Mouse (Mus musculus) stomach, embryonic 16.5 days (tissue): ENCODE measurements around the gene Eml3. TPM values are rescaled to one million over a fixed set of nuclear protein-coding genes. Genes with fewer than 3 reads are reported as not detected.
"Not testable (repeated sequence)": the region's sequence is repeated elsewhere in the genome, so short reads cannot be mapped to it uniquely, and the experiment has no call there.

Source experiments
- ATAC-seq: fragments of 200-750 bp; cut with Nextera tagmentation; 2 replicates; pipeline ENCODE4 v1.8.0; 2017; ENCODE audit warnings: moderate number of reproducible peaks, moderate TSS enrichment; ENCODE audit not compliant: insufficient read depth, low FRiP score
- H3K27ac ChIP-seq: fragments of 300-500 bp; sonication (generic); 2 replicates; pipeline ENCODE4 v1.5.1; 2014; ENCODE audit warnings: low read length
- H3K27me3 ChIP-seq: fragments of 300-500 bp; sonication (generic); 2 replicates; pipeline ENCODE4 v1.6.1; 2014; ENCODE audit warnings: low read length, control low read depth, mixed read lengths; ENCODE audit not compliant: control insufficient read depth, insufficient read depth
- H3K36me3 ChIP-seq: fragments of 300-500 bp; sonication (generic); 2 replicates; pipeline ENCODE4 v1.6.1; 2014; ENCODE audit warnings: low read length; ENCODE audit not compliant: control insufficient read depth, insufficient read depth
- H3K4me1 ChIP-seq: fragments of 300-500 bp; sonication (generic); 2 replicates; pipeline ENCODE4 v1.6.1; 2014; ENCODE audit warnings: low read length, control low read depth, mixed read lengths; ENCODE audit not compliant: control insufficient read depth, insufficient read depth
- H3K4me2 ChIP-seq: fragments of 300-500 bp; sonication (generic); 2 replicates; pipeline ENCODE4 v1.6.1; 2014; ENCODE audit warnings: low read depth, low read length, mixed read lengths
- H3K4me3 ChIP-seq: fragments of 300-500 bp; sonication (generic); replicated peaks from 2 replicates; pipeline ENCODE4 v1.5.1; 2014; ENCODE audit warnings: mild to moderate bottlenecking, low read length
- H3K9ac ChIP-seq: fragments of 300-500 bp; sonication (generic); 2 replicates; pipeline ENCODE4 v1.6.1; 2014; ENCODE audit warnings: low read length
- H3K9me3 ChIP-seq: fragments of 300-500 bp; sonication (generic); replicated peaks from 2 replicates; pipeline ENCODE4 v1.6.1; 2016; ENCODE audit warnings: low read length, control low read depth; ENCODE audit not compliant: control insufficient read depth
- WGBS: fragments of 180-500 bp; shearing (Covaris S2); extraction: QIAGEN DNeasy Blood & Tissue Kit; methylation state at CpG from one replicate; pipeline ENCODE4 v1.1.7; 2014; 5-methylcytosine and 5-hydroxymethylcytosine counted together
- polyA plus RNA-seq: library from polyadenylated mRNA; unstranded; fragments of >200 nt; fragmentation: Nextera tagmentation; extraction: Ambion mirVana; gene quantifications from 2 replicates; pipeline ENCODE4 v1.2.1, GENCODE M21; 2015

Gene Eml3
- polyA plus RNA-seq, 1 experiment from 2014 or later = 28.5 TPM

GRCm38 (mm10) chr19:8892829-8893766 lies 36.3 kb upstream of the Eml3 start, which contains the start of gene Ints5:
Gene Ints5, plus strand, starts transcription at chr19:8893005.
- 2% methylated on average over 54 of the region's 54 CpGs for WGBS

GRCm38 (mm10) chr19:8895397-8895960 lies 33.9 kb upstream of the Eml3 start:
- no peaks in the 10 kb centered on the region for H3K9me3 ChIP-seq
- no peak for ATAC-seq
- H3K27me3 ChIP-seq = no peaks in the 10 kb centered on the region
- no peak overlapping the region for H3K9ac ChIP-seq
- H3K4me3 ChIP-seq = no peak overlapping the region
- peaks cover 20% of the 10 kb centered on the region for H3K4me1 ChIP-seq
- H3K4me2 ChIP-seq = no peak overlapping the region
- 92% methylated on average over 9 of the region's 9 CpGs for whole genome bisulfite sequencing
- 0 out of 2 replicates have a peak, but pooled peaks cover 6% of the 10 kb centered on the region for H3K36me3 ChIP-seq
- no peak overlapping the region for H3K27ac ChIP-seq

More at GRCm38 (mm10) chr19:8892829-8893766, 36.3 kb upstream of the Eml3 start, which contains the start of gene Ints5:
- peaks cover 19% of the 10 kb centered on the region for H3K4me1 ChIP-seq
- H3K9me3 ChIP-seq = no peaks in the 10 kb centered on the region
- H3K36me3 ChIP-seq = 0 out of 2 replicates have a peak, but pooled peaks cover 6% of the 10 kb centered on the region
- H3K9ac ChIP-seq = peak within 1 kb of the TSS; percentile 98
- H3K4me2 ChIP-seq = peak within 1 kb of the TSS; percentile 81
- H3K4me3 ChIP-seq = peak within 1 kb of the TSS; percentile 92
- ATAC-seq = peak; percentile 38
- H3K27me3 ChIP-seq = no peaks in the 10 kb centered on the region
- H3K27ac ChIP-seq = peak within 1 kb of the TSS; percentile 90

GRCm38 (mm10) chr19:8896231-8896630 lies 33.1 kb upstream of the Eml3 start:
- Histone ChIP-seq H3K9ac (0 out of 2 replicates have a peak overlapping the region, but pooled peaks have one; percentile 7), H3K4me1 (peaks cover 20% of the 10 kb centered on the region)
- H3K36me3 ChIP-seq, ATAC-seq, H3K4me2 ChIP-seq, H3K4me3 ChIP-seq, H3K27me3 ChIP-seq, H3K27ac ChIP-seq, H3K9me3 ChIP-seq: not testable (repeated sequence)
- WGBS = 84% methylated on average over 5 of the region's 5 CpGs

GRCm38 (mm10) chr19:8897211-8897864 lies 32.0 kb upstream of the Eml3 start:
- H3K4me1 ChIP-seq = peaks cover 20% of the 10 kb centered on the region
- H3K36me3 ChIP-seq, H3K27me3 ChIP-seq, H3K9me3 ChIP-seq: not testable (repeated sequence)
- 19% methylated on average over 21 of the region's 21 CpGs for WGBS
- peak overlapping the region; percentile 62 for H3K4me2 ChIP-seq
- H3K9ac ChIP-seq = peak overlapping the region; percentile 70
- peak overlapping the region; percentile 94 for H3K27ac ChIP-seq
- ATAC-seq = peak; percentile 40; the same call in 1 of the 2 replicates
- peak overlapping the region; percentile 77 for H3K4me3 ChIP-seq

- H3K27ac ChIP-seq = peak within 1 kb of the TSS; percentile 94
- peak within 1 kb of the TSS; percentile 96 for H3K9ac ChIP-seq
- peak within 1 kb of the TSS; percentile 77 for H3K4me3 ChIP-seq
- H3K36me3 ChIP-seq = peaks cover 6% of the 10 kb centered on the region; the same call in 1 of the 2 replicates
- peaks cover 20% of the 10 kb centered on the region for H3K4me1 ChIP-seq
- no peaks in the 10 kb centered on the region for H3K27me3 ChIP-seq
- peak within 1 kb of the TSS; percentile 69 for H3K4me2 ChIP-seq
- ATAC-seq = peak; percentile 99
- no peaks in the 10 kb centered on the region for H3K9me3 ChIP-seq
- WGBS = under 1% methylated on average over 53 of the region's 53 CpGs
Measured at GRCm38 (mm10) chr19:8897865-8898495, 31.4 kb upstream of the Eml3 start, which contains the start of gene Ganab. Gene Ganab, plus strand, starts transcription at chr19:8898071.

- Histone ChIP-seq H3K4me3 (peak overlapping the region; percentile 77), H3K27ac (peak overlapping the region; percentile 88), H3K4me2 (peak overlapping the region; percentile 69), H3K9ac (peak overlapping the region; percentile 96), H3K36me3 (peaks cover 9% of the 10 kb centered on the region), H3K4me1 (peaks cover 19% of the 10 kb centered on the region), H3K27me3 (no peaks in the 10 kb centered on the region), H3K9me3 (no peaks in the 10 kb centered on the region)
- 5% methylated on average over 13 of the region's 13 CpGs for WGBS
- no peak for ATAC-seq
Measured at GRCm38 (mm10) chr19:8898576-8898975, 30.8 kb upstream of the Eml3 start.

GRCm38 (mm10) chr19:8899079-8899478 lies 30.3 kb upstream of the Eml3 start:
- H3K4me2 ChIP-seq = peak overlapping the region; percentile 69
- WGBS = 25% methylated on average over 3 of the region's 3 CpGs

GRCm38 (mm10) chr19:8903412-8903811 lies 25.9 kb upstream of the Eml3 start:
- 90% methylated on average over 5 of the region's 5 CpGs for WGBS
- Histone ChIP-seq H3K9me3 (no peaks in the 10 kb centered on the region), H3K27me3 (no peaks in the 10 kb centered on the region), H3K4me3 (no peak overlapping the region), H3K9ac (no peak overlapping the region), H3K4me1 (peaks cover 9% of the 10 kb centered on the region), H3K36me3 (peaks cover 25% of the 10 kb centered on the region), H3K4me2 (no peak overlapping the region), H3K27ac (no peak overlapping the region)
- no peak for ATAC-seq

More at GRCm38 (mm10) chr19:8899079-8899478, 30.3 kb upstream of the Eml3 start:
- Histone ChIP-seq H3K27me3 (no peaks in the 10 kb centered on the region), H3K9ac (peak overlapping the region; percentile 96), H3K27ac (0 out of 2 replicates have a peak overlapping the region, but pooled peaks have one; percentile 88), H3K36me3 (peaks cover 13% of the 10 kb centered on the region), H3K9me3 (no peaks in the 10 kb centered on the region), H3K4me3 (peak overlapping the region; percentile 77), H3K4me1 (peaks cover 15% of the 10 kb centered on the region)
- ATAC-seq = no peak
